Mouse (Mus musculus): ENCODE data around the gene Usp20.

The Usp20 gene

DNA sequence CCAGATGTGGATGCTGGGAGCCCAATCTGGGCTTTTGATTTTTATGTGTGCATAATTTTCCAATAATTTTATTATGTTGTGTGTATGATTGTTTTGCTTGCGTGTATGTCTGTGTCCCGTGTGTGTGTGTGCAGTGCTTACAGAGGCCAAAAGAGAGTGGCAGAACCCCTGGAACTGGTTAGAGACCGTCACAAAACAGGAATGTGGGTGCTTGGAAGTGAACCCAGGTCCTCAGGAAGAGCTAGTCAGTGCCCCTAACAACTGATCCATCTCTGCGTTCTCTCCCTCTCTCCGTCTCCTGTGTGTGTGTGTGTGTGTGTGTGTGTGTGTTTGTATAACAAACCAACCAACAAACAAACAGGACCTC, 29.6 kb upstream of the Usp20 start:
- Histone ChIP-seq H3K27me3 (ENCODE audit: insufficient read depth, low read length) (no peaks in the 10 kb centered on the region), H3K36me3 (ENCODE audit: insufficient read depth, low read length) (peaks cover 36% of the 10 kb centered on the region), H3K4me3 (replicated peaks; ENCODE audit: low read length) (peak overlapping the region; percentile 89), H3K4me1 (replicated peaks; ENCODE audit: low read depth, low read length) (peaks cover 51% of the 10 kb centered on the region), H3K9me3 (ENCODE audit: low read length) (peaks cover 14% of the 10 kb centered on the region)
- TF ChIP-seq NANOG (IDR thresholded peaks at IDR 0.05; ENCODE audit: borderline replicate concordance, low read length) (no peak), POU5F1 (IDR thresholded peaks at IDR 0.05; ENCODE audit: borderline replicate concordance, low read length) (no peak), CTCF (conservative IDR thresholded peaks at IDR 0.05; ENCODE audit: low read length) (no peak)

GRCm38 (mm10) chr2:30952824-30953490, 29.1 kb upstream of the Usp20 start, which contains the start of gene Tor1b:
Gene Tor1b, plus strand, starts transcription at chr2:30952959.
- peak within 1 kb of the TSS; percentile 89 for H3K4me3 ChIP-seq (replicated peaks; ENCODE audit: low read length)
- no peaks in the 10 kb centered on the region for H3K27me3 ChIP-seq (ENCODE audit: insufficient read depth, low read length)
- H3K36me3 ChIP-seq (ENCODE audit: insufficient read depth, low read length): peaks cover 41% of the 10 kb centered on the region
- H3K4me1 ChIP-seq (replicated peaks; ENCODE audit: low read depth, low read length): peaks cover 53% of the 10 kb centered on the region
- TF ChIP-seq NANOG (IDR thresholded peaks at IDR 0.05; ENCODE audit: borderline replicate concordance, low read length) (no peak), POU5F1 (IDR thresholded peaks at IDR 0.05; ENCODE audit: borderline replicate concordance, low read length) (no peak), CTCF (conservative IDR thresholded peaks at IDR 0.05; ENCODE audit: low read length) (no peak)
- H3K9me3 ChIP-seq (ENCODE audit: low read length): peaks cover 14% of the 10 kb centered on the region

- H3K36me3 ChIP-seq (ENCODE audit: insufficient read depth, low read length): peaks cover 60% of the 10 kb centered on the region
- H3K27me3 ChIP-seq (ENCODE audit: insufficient read depth, low read length): no peaks in the 10 kb centered on the region
- no peak for TF ChIP-seq CTCF (conservative IDR thresholded peaks at IDR 0.05; ENCODE audit: low read length)
- no peak for TF ChIP-seq NANOG (IDR thresholded peaks at IDR 0.05; ENCODE audit: borderline replicate concordance, low read length)
- no peak for TF ChIP-seq POU5F1 (IDR thresholded peaks at IDR 0.05; ENCODE audit: borderline replicate concordance, low read length)
- H3K4me3 ChIP-seq (replicated peaks; ENCODE audit: low read length): peak overlapping the region; percentile 89
- H3K4me1 ChIP-seq (replicated peaks; ENCODE audit: low read depth, low read length): peaks cover 70% of the 10 kb centered on the region
- no peaks in the 10 kb centered on the region for H3K9me3 ChIP-seq (ENCODE audit: low read length)
These were observed 27.3 kb upstream of the Usp20 start for GRCm38 (mm10) chr2:30954797-30955196.

GRCm38 (mm10) chr2:30957511-30957910, 24.6 kb upstream of the Usp20 start:
- no peaks in the 10 kb centered on the region for H3K9me3 ChIP-seq (ENCODE audit: low read length)
- no peak overlapping the region for H3K4me3 ChIP-seq (replicated peaks; ENCODE audit: low read length)
- peaks cover 89% of the 10 kb centered on the region for H3K4me1 ChIP-seq (replicated peaks; ENCODE audit: low read depth, low read length)
- no peaks in the 10 kb centered on the region for H3K27me3 ChIP-seq (ENCODE audit: insufficient read depth, low read length)
- TF ChIP-seq CTCF (conservative IDR thresholded peaks at IDR 0.05; ENCODE audit: low read length) (no peak), NANOG (IDR thresholded peaks at IDR 0.05; ENCODE audit: borderline replicate concordance, low read length) (no peak), POU5F1 (IDR thresholded peaks at IDR 0.05; ENCODE audit: borderline replicate concordance, low read length) (no peak)
- H3K36me3 ChIP-seq (ENCODE audit: insufficient read depth, low read length): peaks cover 87% of the 10 kb centered on the region

DNA sequence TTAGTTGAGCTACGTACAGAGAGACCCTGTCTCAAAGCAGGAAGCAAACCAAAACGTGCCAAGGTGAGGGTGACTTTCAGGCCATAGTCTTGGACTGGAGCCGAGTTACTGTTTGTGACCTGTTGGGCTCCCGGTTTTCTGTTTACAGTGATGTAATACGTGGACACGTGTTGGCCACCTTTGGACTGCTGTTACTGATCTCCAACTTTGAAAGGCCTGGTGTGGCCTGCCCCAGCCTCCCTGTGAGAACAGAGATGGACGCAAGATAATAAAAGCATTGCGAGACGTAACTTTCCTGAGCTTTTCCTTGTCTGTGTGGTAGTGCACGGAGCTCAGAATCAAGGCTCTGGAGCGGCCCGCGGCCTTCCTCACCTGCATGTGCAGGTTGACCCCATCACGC, 23.4 kb upstream of the Usp20 start:
- Histone ChIP-seq H3K4me3 (replicated peaks; ENCODE audit: low read length) (no peak overlapping the region), H3K9me3 (ENCODE audit: low read length) (no peaks in the 10 kb centered on the region), H3K27me3 (ENCODE audit: insufficient read depth, low read length) (no peaks in the 10 kb centered on the region), H3K4me1 (replicated peaks; ENCODE audit: low read depth, low read length) (peaks cover 95% of the 10 kb centered on the region), H3K36me3 (ENCODE audit: insufficient read depth, low read length) (peaks cover 99% of the 10 kb centered on the region)
- no peak for TF ChIP-seq POU5F1 (IDR thresholded peaks at IDR 0.05; ENCODE audit: borderline replicate concordance, low read length)
- TF ChIP-seq CTCF (conservative IDR thresholded peaks at IDR 0.05; ENCODE audit: low read length): no peak
- TF ChIP-seq NANOG (IDR thresholded peaks at IDR 0.05; ENCODE audit: borderline replicate concordance, low read length): no peak

GRCm38 (mm10) chr2:30959856-30960255, 22.2 kb upstream of the Usp20 start:
- no peaks in the 10 kb centered on the region for H3K9me3 ChIP-seq (ENCODE audit: low read length)
- TF ChIP-seq CTCF (conservative IDR thresholded peaks at IDR 0.05; ENCODE audit: low read length): no peak
- TF ChIP-seq NANOG (IDR thresholded peaks at IDR 0.05; ENCODE audit: borderline replicate concordance, low read length): no peak
- no peak for TF ChIP-seq POU5F1 (IDR thresholded peaks at IDR 0.05; ENCODE audit: borderline replicate concordance, low read length)

GRCm38 (mm10) chr2:30962570-30963254, 19.4 kb upstream of the Usp20 start:
- Histone ChIP-seq H3K4me1 (replicated peaks; ENCODE audit: low read depth, low read length) (peaks cover 83% of the 10 kb centered on the region), H3K4me3 (replicated peaks; ENCODE audit: low read length) (no peak overlapping the region), H3K27me3 (ENCODE audit: insufficient read depth, low read length) (no peaks in the 10 kb centered on the region), H3K36me3 (ENCODE audit: insufficient read depth, low read length) (peaks cover 88% of the 10 kb centered on the region), H3K9me3 (ENCODE audit: low read length) (no peaks in the 10 kb centered on the region)
- TF ChIP-seq NANOG (IDR thresholded peaks at IDR 0.05; ENCODE audit: borderline replicate concordance, low read length) (no peak), POU5F1 (IDR thresholded peaks at IDR 0.05; ENCODE audit: borderline replicate concordance, low read length) (no peak), CTCF (conservative IDR thresholded peaks at IDR 0.05; ENCODE audit: low read length) (no peak)

More at GRCm38 (mm10) chr2:30959856-30960255, 22.2 kb upstream of the Usp20 start:
- Histone ChIP-seq H3K36me3 (ENCODE audit: insufficient read depth, low read length) (peaks cover 100% of the 10 kb centered on the region), H3K4me3 (replicated peaks; ENCODE audit: low read length) (peak overlapping the region; percentile 26; the same call in 1 of the 2 replicates), H3K4me1 (replicated peaks; ENCODE audit: low read depth, low read length) (peaks cover 95% of the 10 kb centered on the region), H3K27me3 (ENCODE audit: insufficient read depth, low read length) (no peaks in the 10 kb centered on the region)

GRCm38 (mm10) chr2:30965627-30966026, 16.5 kb upstream of the Usp20 start:
- Histone ChIP-seq H3K4me1 (replicated peaks; ENCODE audit: low read depth, low read length) (peaks cover 61% of the 10 kb centered on the region), H3K4me3 (replicated peaks; ENCODE audit: low read length) (no peak overlapping the region), H3K27me3 (ENCODE audit: insufficient read depth, low read length) (no peaks in the 10 kb centered on the region), H3K36me3 (ENCODE audit: insufficient read depth, low read length) (peaks cover 67% of the 10 kb centered on the region), H3K9me3 (ENCODE audit: low read length) (no peaks in the 10 kb centered on the region)
- TF ChIP-seq POU5F1 (IDR thresholded peaks at IDR 0.05; ENCODE audit: borderline replicate concordance, low read length) (no peak), CTCF (conservative IDR thresholded peaks at IDR 0.05; ENCODE audit: low read length) (no peak), NANOG (IDR thresholded peaks at IDR 0.05; ENCODE audit: borderline replicate concordance, low read length) (no peak)
